Mouse (Mus musculus): ENCODE measurements at regions not wholly inside any gene's neighbourhood (a gene's known extent, or its start where the extent isn't known, plus 50 kb on each side); places are given as distances from the start of the nearest gene placed in this dataset.

- no peak for TF ChIP-seq POLR2A (IDR thresholded peaks at IDR 0.05; ENCODE audit: extremely low read depth, insufficient read depth, low read length)
- peak; percentile 58 for TF ChIP-seq CTCF (IDR thresholded peaks at IDR 0.05; ENCODE audit: extremely low read depth, insufficient read depth, low read length)
These were observed 185.6 kb downstream of the Gxylt1 start for GRCm38 (mm10) chr15:93089347-93089746.
